Mouse (Mus musculus): ENCODE measurements around the gene Sprr2a2.
"Not testable (repeated sequence)": the region's sequence is repeated elsewhere in the genome, so short reads cannot be mapped to it uniquely, and the experiment has no call there.

Sprr2a2 gene

GRCm38 (mm10) chr3:92274018-92274417 lies 58.3 kb downstream of the Sprr2a2 start:
- not testable (repeated sequence) for DNase-seq (ENCODE audit: low spot score)

GRCm38 (mm10) chr3:92279663-92280062 lies 63.9 kb downstream of the Sprr2a2 start:
- not testable (repeated sequence) for DNase-seq (ENCODE audit: low spot score)

- not testable (repeated sequence) for DNase-seq (ENCODE audit: low spot score)
These were observed 65.4 kb downstream of the Sprr2a2 start for GRCm38 (mm10) chr3:92280963-92281606.

GRCm38 (mm10) chr3:92285101-92285500 lies 69.4 kb downstream of the Sprr2a2 start, which contains the start of gene Sprr2a3:
Gene Sprr2a3 (plus strand): TSS chr3:92285417.
- not testable (repeated sequence) for DNase-seq (ENCODE audit: low spot score)

GRCm38 (mm10) chr3:92288489-92288888 lies 72.8 kb downstream of the Sprr2a2 start:
- not testable (repeated sequence) for DNase-seq (ENCODE audit: low spot score)
